Mouse (Mus musculus): ENCODE results near the gene Gm3383. TPM values are rescaled to one million over a fixed set of nuclear protein-coding genes. Genes with fewer than 3 reads are reported as not detected.
"Not testable (repeated sequence)": the region's sequence is repeated elsewhere in the genome, so short reads cannot be mapped to it uniquely, and the experiment has no call there.

The Gm3383 gene
- under 1 TPM; 0.72 to 0.82 TPM for total RNA-seq (2021)
- long read RNA-seq, experiment 1 = 0 reads
- long read RNA-seq, experiment 2, partial matches to known transcripts = 0 of 1 reads
- long read RNA-seq, experiment 2, other reads (novel, unspliced or antisense) = 1 of 1 reads

- intact Hi-C loops (cut with DNase I; ENCODE audit: low total_unique reads); DNase-seq: not testable (repeated sequence)
Observed at GRCm38 (mm10) chr14:5807882-5808281, at the start of gene Gm3383. Gene Gm3383, minus strand, starts transcription at chr14:5807982.

DNA sequence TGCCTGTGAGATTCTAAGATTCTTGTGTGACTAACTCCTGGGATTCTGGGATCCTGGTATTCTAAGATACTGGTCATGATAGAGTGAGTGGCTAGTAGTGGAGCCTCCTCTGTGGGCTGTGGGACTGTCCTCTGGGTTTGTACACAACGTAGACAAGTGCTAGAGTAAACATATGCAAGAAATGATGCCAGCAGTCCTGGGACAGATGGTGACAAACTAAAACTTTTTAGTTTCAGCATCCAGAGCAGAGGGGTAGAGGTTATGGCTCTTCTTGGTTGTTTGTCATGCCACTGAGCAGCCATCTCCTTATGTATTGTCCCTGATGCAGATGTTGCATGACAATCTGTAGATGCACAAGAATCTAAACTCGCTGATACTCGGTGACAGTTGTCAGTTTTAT is 48.1 kb upstream of the Gm3383 start:
- DNase-seq; intact Hi-C loops (cut with DNase I; ENCODE audit: low total_unique reads): not testable (repeated sequence)

DNA sequence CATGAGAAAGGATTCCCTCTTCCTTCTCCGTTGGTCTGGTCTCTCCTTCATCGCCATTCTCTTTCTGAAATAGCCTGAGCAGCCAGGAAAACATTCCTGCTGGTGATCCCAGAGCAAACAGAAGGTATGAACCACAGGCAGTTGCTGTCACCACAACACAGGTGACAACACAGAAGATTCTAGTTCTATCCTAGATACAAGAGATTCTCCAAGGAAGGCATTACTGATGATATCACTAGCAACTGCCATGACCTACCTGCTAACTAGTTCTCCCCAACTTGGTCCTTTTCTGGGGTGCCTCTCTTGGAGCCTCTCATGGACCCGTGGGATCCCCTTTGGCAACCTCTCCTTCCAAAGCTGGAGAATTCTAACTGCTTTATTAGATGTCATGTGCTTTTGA is 22.4 kb upstream of the Gm3383 start, which contains the start of gene Gm3424:
Gene Gm3424 (minus strand): TSS at position 101 of the 400 bp plus-strand sequence.
- intact Hi-C loops (cut with DNase I; ENCODE audit: low total_unique reads) = not testable (repeated sequence)

DNA sequence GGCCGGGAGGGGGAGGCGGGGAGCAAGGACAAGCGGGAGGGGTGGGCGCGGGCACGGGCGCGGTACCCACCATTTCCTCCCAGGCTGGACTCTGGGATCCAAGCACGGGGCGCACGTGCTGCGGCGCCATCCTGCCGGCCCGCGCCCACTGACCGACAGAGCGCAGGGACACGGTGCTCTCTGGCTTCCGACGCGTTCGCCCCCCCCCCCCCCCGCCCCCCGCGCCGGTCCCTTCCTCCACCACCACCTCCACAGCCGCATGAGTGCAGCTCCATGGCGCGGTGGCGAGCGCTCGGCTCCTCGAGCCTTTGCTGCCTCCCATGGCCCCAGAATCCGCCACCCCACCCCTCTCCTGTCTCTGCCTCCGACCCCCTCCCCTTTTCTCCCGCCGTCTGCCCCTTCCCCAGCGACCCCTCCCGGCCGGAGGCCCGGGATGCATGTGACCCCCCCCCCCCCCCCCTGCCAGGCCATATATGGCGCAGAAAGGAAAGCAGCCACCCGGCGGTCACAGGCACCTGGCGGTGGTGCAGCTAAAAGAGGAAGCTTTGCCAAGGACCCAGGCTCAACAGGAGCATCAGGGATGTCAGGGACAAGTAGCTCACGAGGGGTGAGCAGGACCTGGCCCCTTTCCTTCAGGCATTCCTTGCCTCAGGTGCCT is 5.0 kb upstream of the Gm3383 start:
- DNase-seq; intact Hi-C loops (cut with DNase I; ENCODE audit: low total_unique reads): not testable (repeated sequence)

More for the DNA sequence above, 22.4 kb upstream of the Gm3383 start, which contains the start of gene Gm3424:
- DNase-seq = not testable (repeated sequence)

DNA sequence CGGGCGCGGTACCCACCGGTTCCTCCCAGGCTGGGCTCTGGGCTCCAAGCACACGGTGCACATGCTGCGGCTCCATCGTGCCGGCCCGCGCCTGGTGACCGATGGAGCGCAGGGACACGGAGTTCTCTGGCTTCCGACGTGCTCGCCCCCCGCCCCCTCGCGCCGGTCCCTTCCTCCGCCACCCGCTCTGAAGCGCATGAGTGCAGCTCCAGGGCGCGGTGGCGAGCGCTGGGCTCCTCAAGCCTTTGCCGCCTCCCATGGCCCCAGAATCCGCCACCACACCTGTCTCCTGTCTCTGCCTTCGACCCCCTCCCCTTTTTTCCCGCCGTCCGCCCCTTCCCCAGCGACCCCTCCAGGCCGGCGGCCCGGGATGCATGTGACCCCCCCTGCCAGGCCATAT is 66.3 kb downstream of the Gm3383 start, which contains the start of gene Gm3373:
Gene Gm3373 (minus strand): TSS at position 101 of the 400 bp plus-strand sequence.
- intact Hi-C loops (cut with DNase I; ENCODE audit: low total_unique reads); DNase-seq: not testable (repeated sequence)

- DNase-seq; intact Hi-C loops (cut with DNase I; ENCODE audit: low total_unique reads): not testable (repeated sequence)
Observed at GRCm38 (mm10) chr14:5687357-5687756, 120.4 kb downstream of the Gm3383 start, which contains the start of gene Gm9603. Gene Gm9603, minus strand, starts transcription at chr14:5687457.

DNA sequence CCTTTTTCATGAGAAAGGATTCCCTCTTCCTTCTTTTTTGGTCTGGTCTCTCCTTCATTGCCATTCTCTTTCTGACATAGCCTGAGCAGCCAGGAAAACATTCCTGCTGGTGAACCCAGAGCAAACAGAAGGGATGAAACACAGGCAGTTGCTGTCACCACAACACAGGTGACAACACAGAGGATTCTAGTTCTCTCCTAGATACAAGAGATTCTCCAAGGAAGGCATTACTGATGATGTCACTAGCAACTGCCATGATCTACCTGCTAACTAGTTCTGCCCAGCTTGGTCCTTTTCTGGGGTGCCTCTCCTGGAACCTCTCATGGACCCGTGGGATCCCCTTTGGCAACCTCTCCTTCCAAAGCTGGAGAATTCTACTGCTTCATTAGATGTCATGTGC is 174.9 kb downstream of the Gm3383 start, which contains the start of gene Gm8265:
Gene Gm8265 (minus strand): TSS at position 101 of the 400 bp plus-strand sequence.
- intact Hi-C loops (cut with DNase I; ENCODE audit: low total_unique reads); DNase-seq: not testable (repeated sequence)

Other genes with a start within 250 kb of the Gm3383 start
- gene Gm8265, start 175.0 kb downstream of the Gm3383 start, total RNA-seq (2021) = not detected
- not detected for gene Gm9603, start 120.5 kb downstream of the Gm3383 start, total RNA-seq (2021)
- not detected for gene Gm3373, start 66.4 kb downstream of the Gm3383 start, total RNA-seq (2021)
- gene Gm3424, start 22.3 kb upstream of the Gm3383 start, total RNA-seq (2021) = not detected
- under 1 TPM; 0.53 to 0.97 TPM for gene Gm8237, start 72.4 kb upstream of the Gm3383 start, total RNA-seq (2021)
- under 1 TPM; 0.21 to 0.60 TPM for gene Gm3248, start 153.8 kb upstream of the Gm3383 start, total RNA-seq (2021)
- not detected for gene Gm3453, start 171.2 kb upstream of the Gm3383 start, total RNA-seq (2021)